13 mouse cellular contexts compared by ENCODE assay signal in the genomic region with DNA sequence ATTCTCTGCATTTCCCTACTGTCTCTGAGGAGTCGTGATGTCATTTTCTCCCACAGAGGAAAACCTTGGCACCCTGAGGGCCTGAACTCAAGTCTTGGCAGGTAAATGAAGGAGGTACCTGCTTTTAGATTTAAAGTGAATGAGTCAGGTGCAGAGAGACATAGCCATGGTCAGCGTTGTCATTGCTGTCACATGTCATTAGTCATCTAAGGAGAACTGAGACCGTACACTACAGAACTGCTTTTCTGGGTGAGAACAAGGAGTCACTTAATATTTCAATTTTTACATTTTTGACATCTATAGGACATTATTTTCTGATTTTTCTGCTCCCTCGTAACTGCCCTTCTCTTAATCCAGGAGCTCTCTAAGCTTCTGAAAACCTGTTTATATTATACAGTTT. TPM values are rescaled to one million over a fixed set of nuclear protein-coding genes. Genes with fewer than 3 reads are reported as not detected.
"Had no signal": no experiment of that assay in that cellular context is flagged by ENCODE, and none has a peak within 500 bp of the region (broad histone marks: within the 10 kb centered on the region; RNA-seq: fewer than 3 reads in every experiment).

No protein-coding gene starts in this region.

- DNase-seq: kidney, adult 2 months; kidney, postnatal 14 days; midbrain, embryonic 14.5 days; spleen, adult 18-20 months had no signal

- H3K27me3 ChIP-seq: limb, embryonic 15.5 days; liver, embryonic 12.5 days; neural tube, embryonic 15.5 days; stomach, embryonic 15.5 days had no signal

- H3K4me1 ChIP-seq: limb, embryonic 15.5 days; neural tube, embryonic 15.5 days; stomach, embryonic 15.5 days had no signal

- H3K36me3 ChIP-seq: kidney, embryonic 15.5 days; limb, embryonic 15.5 days; liver, embryonic 12.5 days; midbrain, embryonic 10.5 days; neural tube, embryonic 15.5 days; stomach, embryonic 15.5 days had no signal

- ATAC-seq: intestine, embryonic 16.5 days; liver, embryonic 12.5 days had no signal

- H3K9ac ChIP-seq: kidney, embryonic 15.5 days; limb, embryonic 15.5 days; liver, embryonic 12.5 days; neural tube, embryonic 15.5 days; stomach, embryonic 15.5 days had no signal

- H3K9me3 ChIP-seq: kidney, embryonic 15.5 days; limb, embryonic 15.5 days; liver, embryonic 12.5 days; midbrain, embryonic 10.5 days; neural tube, embryonic 15.5 days; stomach, embryonic 15.5 days had no signal

- H3K4me3 ChIP-seq: kidney, embryonic 15.5 days; left cerebral cortex, adult 2 months; limb, embryonic 15.5 days; liver, embryonic 12.5 days; midbrain, embryonic 10.5 days; myocyte; neural tube, embryonic 15.5 days; stomach, embryonic 15.5 days had no signal

- H3K4me2 ChIP-seq: kidney, embryonic 15.5 days; limb, embryonic 15.5 days; liver, embryonic 12.5 days; neural tube, embryonic 15.5 days; stomach, embryonic 15.5 days had no signal

- H3K27ac ChIP-seq: kidney, embryonic 15.5 days; left cerebral cortex, adult 2 months; liver, embryonic 12.5 days; midbrain, embryonic 10.5 days; neural tube, embryonic 15.5 days had no signal

RNA-seq across cellular contexts. Expression of gene Rnf43, which starts 16.0 kb away (rescaled TPM):
- polyA plus RNA-seq: myocyte had no signal
